Mouse (Mus musculus) right cerebral cortex, postnatal 36 days (tissue): ENCODE data around the gene Paics.
"Not testable (repeated sequence)": the region's sequence is repeated elsewhere in the genome, so short reads cannot be mapped to it uniquely, and the experiment has no call there.

Experiments
- DNase-seq, 2 experiments: peaks; one replicate each; pipeline ENCODE4 v3.0.0; 2022; ENCODE audit warnings: low spot score in 2 of 2, mixed read lengths in 1 of 2

Paics gene

DNA sequence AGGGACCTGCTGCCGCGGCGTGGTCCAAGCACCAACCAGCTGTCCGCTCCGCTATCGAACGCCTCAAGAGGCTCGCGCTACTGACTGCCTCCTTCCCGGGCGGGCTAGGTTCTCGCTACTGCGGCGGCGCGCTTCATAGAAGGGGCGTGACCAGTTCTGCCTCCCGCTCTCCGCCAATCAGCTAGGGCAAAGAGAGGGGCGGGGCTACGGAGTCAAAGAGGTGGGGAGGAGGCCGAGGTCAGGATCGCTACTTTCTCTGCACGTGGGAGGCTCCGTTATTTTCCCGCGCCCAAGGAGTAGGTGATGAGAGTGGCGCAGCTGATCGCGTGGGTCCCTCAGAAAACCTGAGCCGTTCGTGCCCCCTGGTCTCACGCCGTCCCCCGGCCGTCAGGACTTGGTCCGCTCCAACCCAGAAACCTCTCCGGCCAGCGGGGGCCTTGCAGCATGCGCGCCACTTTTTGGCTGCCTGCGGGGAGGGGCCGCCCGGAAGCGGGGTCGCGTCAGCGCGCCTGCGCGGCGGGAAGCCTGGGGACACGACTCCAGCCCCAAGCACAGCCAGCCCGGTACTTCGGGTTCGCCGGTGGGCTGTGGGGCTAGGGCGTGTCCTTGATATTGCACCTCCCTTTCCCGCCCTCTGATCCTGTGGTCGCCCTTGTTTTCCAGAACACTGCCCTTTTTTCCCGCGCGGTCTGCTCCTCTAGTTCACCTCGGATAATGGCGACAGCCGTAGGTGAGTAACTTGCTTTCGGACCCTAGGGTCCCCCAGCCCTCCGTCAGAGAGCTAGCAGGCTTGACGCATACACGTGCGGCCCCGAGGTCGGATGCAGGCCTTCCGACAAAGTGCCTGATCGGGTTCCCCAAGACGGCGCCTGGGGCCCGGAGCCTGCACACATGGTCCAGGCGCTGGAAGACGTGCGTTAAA is at the start of gene Paics, which contains the start of gene Ppat:
Gene Paics (plus strand): TSS at position 202 of the 922 bp plus-strand sequence.
Gene Ppat (minus strand): TSS at position 473 of the 922 bp plus-strand sequence.
- peak; percentile 95 for DNase-seq

DNA sequence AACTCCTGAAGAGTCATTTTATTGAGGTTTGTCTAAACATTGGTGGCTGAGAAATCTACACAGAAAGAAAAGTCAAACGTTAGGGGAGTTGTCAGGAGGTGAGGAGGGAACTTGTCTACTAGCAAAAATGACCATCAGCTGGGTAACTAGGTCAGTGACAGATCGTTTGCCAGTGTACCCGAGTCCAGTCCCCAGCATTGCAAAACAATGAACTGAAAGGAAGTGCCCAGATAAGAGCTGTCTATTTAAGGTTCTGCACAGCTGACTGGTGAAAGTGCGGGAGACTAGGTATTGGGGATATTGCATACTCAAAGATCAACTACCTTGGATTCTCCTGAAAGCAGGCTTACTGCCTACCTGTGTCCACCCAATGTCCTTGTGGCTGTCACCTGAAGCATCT is 49.0 kb upstream of the Paics start:
- no peak for DNase-seq

DNA sequence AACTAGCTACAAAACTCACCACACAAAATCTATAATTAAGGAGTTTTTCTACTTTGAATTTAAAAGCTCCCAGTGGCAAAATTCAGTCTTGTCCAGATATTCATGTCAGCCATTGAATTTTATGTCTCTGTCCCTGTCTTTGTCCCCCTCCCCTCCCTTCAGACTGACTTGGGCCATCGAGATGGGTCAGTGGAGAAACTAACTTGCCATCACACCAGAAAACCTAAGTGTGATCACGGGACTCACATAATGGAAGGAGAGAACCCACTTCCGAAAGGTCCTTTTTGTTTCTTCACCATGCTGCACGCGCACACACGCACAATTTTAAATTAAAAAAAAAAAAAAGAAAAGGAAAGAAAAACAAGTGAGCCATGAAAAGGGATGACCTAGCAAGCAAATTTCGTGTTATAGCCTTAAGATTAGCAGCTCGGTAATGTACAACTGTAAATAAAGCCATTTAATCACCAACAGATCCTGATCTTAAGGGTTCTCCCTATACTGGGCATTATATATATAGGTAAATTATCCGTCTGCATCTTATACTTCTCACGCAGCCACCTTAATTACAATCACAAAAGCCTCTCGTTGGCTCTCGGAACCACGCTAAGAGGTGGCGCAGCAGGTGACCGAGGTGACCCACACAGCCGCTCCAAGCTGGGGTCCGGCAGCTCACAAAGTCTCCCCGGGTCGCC is 46.2 kb upstream of the Paics start:
- DNase-seq: no peak

DNA sequence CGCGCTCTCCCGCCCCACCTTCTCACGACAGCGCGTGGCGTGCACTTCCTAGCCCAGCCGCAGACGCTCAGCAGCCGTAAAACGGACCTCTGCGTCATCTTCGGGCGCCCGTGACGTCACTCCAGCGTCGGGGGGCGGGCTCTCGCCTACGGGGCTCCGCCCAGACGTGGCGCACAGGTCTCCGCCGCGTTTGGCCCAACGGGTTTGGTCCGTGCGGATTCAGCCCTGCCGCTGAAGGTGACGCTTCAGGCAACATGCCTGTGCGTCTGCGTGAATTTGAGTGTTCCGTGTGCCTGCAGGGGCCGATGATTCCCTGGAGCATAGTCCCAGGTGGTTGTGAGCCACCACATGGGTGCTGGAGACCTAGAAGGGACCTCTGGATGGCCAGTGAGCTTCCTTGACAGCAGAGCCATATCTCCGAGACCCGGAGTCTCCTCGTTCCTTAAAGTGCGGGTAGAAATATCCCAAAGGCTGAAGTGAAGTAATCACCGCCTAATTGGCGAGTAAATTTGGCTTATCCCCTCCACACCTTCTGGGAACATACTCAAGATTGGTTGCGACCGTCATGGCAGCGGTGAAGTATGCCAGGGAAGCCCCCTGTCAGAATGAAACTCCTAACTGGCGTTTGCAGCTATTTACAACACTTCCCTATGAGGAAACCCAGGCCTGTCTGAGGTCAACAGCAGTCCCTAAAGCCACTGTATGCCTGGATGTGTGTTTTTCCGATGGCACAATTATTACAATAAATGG is 45.5 kb upstream of the Paics start, which contains the start of gene Aasdh:
Gene Aasdh (minus strand): TSS at position 110 of the 750 bp plus-strand sequence.
- peak; percentile 90 to 91 for DNase-seq

DNA sequence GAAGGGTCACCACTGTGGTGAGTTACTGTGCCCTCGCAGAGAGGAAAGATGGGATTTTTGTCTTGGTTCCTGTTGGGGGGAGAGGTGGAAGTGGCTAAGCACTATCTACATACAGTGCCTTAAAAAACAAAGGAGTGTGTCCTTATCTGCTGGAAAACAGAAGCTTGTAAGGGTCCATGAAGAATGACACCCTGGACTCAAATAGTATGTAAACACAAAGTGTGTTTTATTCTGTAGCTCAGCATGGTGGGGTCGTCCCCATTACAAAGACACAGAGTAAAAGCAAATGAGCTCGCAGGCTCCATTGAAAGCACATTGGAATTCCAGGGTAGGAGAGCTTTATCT is 45.0 kb upstream of the Paics start:
- no peak for DNase-seq

DNA sequence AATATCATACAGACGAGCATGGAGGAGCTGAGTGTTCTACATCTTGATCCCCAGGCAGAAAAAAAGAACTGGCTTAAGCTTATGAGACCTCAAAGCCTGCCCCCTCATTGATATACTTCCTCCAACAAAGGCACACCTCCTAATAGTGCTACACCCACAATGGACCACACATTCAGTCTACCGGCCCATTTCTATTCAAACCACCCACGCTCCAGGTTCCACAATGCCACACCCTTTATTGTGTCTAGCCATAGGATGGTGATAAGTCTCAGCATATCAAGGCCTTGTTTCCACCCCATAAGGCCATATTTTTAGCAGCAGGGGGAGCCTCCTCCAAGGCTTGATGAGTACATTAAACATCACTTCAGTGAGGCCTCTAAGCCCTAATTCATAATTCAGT is 40.3 kb upstream of the Paics start:
- no peak for DNase-seq

DNA sequence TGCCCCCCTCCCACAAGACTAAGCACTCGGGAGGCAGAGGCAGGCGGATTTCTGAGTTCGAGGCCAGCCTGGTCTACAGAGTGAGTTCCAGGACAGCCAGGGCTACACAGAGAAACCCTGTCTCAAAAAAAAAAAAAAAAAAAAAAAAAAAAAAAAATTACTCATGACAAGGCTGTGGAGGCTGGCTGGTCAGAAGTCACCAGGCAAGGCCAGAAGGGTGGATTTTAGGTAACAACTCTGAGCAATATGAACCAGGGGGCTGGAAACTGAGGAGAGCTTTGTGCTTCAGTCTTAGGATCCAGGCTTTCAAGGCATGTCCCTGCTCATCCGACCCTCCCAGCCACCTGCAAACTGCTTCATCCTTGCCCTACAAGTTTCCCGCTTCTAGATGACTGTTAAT is 38.6 kb upstream of the Paics start:
- not testable (repeated sequence) for DNase-seq

DNA sequence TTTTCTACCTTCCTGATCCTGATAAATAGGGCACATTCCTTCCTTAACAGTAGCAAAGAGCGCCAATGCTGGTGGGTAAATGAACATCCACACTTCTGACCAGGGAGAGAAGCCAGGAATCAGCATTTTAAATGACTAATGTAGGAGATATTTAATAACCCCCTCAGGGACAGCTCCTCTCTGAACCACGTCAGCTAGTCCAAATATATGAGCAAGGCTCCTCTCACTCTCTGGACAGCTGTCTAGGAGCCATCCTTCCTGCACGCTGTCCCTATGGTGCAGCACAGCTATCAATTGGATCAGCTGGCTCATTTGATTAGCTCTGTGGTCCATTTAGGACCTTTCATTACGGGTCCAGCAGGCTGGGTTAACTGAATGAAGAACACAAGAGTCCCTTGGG is 28.3 kb upstream of the Paics start:
- no peak for DNase-seq

- DNase-seq: peak; percentile 30 to 39
Measured at GRCm38 (mm10) chr5:76923428-76923827, 27.7 kb upstream of the Paics start.

DNA sequence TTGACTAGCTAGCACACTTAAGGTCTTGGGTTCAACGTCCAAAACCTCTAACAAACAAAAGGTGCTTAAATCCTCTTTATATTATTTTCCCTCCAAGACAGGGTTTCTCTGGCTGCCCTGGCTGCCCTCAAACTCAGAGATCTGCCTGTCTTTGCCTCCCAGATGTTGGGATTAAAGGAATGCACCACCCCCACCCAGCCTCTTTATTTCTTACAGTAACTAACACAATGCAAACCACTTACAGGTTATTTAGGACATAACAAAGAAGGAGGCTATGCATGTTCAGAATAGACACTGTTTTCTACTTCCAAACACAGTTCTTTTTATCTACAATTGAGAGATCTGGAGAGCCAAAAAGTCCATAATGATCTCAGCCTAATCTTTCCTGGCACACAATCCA is 26.8 kb upstream of the Paics start:
- DNase-seq: no peak

DNA sequence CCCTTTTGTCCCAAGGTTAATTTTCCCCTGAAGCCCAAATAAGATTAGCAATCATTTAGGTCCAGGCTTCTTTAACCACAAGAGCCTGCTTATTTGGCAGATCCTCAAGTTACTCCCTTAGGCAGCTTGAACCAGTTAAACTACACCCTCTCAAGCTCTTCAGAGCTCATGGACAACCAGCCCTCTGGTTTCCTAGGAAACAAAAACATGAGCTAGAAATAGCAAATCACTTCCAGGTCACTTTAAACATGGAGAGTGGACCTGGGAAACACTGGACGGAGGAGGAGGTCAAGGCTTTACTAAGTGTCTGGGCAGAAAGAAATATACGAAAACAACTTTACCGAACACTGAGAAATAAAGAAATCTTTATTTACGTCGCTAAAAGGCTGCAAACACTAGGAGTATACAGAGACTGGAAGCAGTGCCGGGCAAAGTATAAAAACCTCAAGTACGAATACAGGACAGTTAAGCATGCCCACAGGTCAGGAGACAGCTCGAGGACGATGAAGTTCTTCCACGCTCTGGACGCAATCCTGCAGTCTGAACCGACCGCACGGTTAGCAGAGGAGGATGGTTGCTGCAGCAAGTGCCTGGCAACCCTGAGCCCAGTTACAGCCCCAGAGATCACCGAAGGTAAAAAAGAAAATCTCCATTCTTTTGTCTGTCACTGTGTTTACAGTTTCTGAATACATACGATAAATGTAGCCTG is 22.8 kb upstream of the Paics start:
- no peak for DNase-seq

GRCm38 (mm10) chr5:76929180-76929877 is 21.8 kb upstream of the Paics start:
- no peak for DNase-seq

DNA sequence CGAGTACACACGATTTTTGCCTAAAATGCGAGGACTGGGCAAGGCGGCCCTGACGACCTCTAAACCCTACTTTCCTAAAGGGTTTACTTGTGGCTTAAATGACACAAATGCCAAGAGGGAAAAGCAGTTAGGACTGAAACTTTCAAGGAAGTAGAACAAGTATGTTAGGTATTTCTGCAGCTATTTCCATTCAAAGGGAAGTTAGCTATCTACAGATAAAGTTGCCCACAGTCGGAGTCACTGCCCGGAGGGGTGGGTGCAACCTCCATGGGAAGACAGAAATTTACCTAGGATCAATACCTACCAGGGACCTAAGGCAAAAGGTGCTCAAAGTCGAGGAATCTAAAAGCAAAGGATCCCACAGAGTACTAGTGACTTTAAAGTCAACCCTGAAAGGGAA is 11.4 kb upstream of the Paics start:
- no peak for DNase-seq

DNA sequence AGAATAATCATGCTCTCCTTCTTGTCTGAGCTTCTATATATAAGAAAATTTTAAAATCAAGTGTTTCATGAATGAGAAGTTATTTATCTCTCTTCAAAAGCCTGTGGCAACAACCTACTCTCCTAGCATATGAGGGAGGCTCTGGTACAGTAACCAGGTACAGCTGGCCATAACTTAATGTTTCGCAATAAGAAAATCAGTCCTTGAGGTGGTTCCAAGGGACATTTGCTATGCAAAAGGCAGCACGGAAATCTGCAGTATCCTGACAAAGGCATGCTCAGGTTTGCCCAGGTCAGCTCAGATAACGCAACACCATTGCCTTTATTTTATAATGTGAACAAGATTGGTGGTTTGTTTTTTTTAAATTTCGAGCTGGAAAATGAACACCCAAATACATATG is 9.1 kb upstream of the Paics start:
- no peak for DNase-seq

DNA sequence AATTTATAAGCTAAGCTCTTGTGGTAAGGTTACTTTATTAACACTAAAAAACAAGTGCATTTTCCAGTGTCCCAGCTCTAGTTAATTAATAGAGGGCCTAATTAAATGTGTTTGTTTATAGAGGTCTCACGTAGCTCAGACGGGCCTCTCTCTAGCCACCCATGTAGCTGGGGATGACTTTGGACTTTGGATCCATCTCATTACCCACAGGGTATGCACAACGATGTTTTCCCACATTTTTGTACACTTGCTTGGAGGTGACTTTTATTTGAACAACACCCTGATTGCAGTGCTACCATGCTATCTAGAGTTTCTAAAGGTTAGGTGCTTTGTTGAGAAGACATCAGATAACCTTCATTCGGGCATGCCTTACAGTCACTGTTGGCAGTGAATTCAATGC is 8.6 kb upstream of the Paics start:
- no peak for DNase-seq

DNA sequence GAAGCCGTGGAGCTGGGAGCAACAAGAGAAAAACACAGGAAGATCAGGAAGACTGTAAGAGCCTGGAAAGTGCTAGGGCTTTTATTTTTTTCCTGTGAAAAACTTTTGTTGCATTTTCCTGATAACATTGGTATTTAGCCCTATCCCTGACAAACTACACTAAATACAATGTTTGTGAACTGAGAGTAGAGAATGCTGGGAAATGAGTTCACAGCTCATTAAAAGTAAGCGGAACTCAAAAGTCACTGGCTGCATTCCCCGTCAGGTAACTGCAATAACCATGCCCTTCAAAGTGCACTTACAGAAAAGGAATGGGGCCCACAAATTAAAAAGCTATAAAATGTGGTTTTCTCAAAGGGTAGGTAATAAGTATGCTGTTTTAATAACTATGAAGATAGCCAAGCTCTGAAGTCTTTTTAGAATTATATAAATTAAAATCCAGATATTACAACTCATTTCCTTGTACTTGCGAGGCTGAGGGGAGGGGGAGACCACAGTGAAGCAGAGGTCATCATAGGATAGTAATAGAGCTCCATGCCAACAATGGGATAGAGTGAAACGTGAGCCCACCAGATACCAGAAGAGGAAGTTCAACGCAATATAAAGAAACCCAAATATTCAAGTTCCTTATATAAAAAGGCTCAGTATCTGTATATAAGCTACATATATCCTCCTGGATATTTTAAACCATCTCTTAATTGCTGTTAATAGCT is 6.0 kb upstream of the Paics start:
- no peak for DNase-seq

DNA sequence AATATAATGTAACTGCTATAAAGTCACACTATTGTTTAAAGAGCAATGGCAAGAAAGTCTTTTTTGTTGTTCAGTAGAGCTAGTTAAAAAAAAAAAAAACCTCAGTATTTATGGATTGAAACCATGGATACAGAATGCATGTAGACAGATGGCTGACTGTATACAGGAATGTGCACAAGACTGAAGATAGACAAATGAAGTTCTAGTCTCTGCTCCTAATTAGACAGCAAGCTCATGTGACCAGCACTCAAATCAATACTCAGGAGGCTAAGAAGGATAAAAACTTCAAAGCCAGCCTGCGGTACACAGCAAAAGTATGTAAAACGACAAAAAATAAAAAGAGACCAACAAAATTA is 5.5 kb upstream of the Paics start:
- no peak for DNase-seq

- DNase-seq: no peak
Measured at GRCm38 (mm10) chr5:76947142-76947541, 4.0 kb upstream of the Paics start.

GRCm38 (mm10) chr5:76947758-76948157 is 3.3 kb upstream of the Paics start:
- no peak for DNase-seq

GRCm38 (mm10) chr5:76950343-76951105 is 583 bp upstream of the Paics start:
- no peak for DNase-seq
